Mouse (Mus musculus) CH12.LX (cell line): ENCODE results near the gene Mad1l1.

Experiments
- CTCF ChIP-seq, 2 experiments: IDR thresholded peaks in 1 of 2; conservative IDR thresholded peaks in 1 of 2; 2 replicates each; pipeline ENCODE4 v1.5.1; 2011 to 2012; ENCODE audit warnings: low read depth in 2 of 2, low read length in 2 of 2, improper control_type of control experiment in 1 of 2, inconsistent platforms in 1 of 2, mild to moderate bottlenecking in 1 of 2, moderate library complexity in 1 of 2
- E2F4 ChIP-seq: IDR thresholded peaks from 2 replicates; pipeline ENCODE4 v1.6.1; 2011; ENCODE audit warnings: low read depth, low read length, improper control_type of control experiment; ENCODE audit not compliant: insufficient replicate concordance
- EP300 ChIP-seq: IDR thresholded peaks from 2 replicates; pipeline ENCODE4 v1.6.1; 2011; ENCODE audit warnings: low read length, improper control_type of control experiment
- MEF2A ChIP-seq: IDR thresholded peaks from 2 replicates; pipeline ENCODE4 v1.6.1; 2014; ENCODE audit warnings: low read depth, mild to moderate bottlenecking, inconsistent platforms, low read length, improper control_type of control experiment, borderline replicate concordance

- TF ChIP-seq MEF2A (no peak), CTCF (conservative IDR thresholded peaks at IDR 0.05 in 1 of 2, IDR thresholded peaks at IDR 0.05 in 1 of 2; ENCODE audit: low read depth in 2 of 2, low read length in 2 of 2) (no peak), E2F4 (no peak), EP300 (no peak)
Observed at GRCm38 (mm10) chr5:140106051-140106450, 215.3 kb downstream of the Mad1l1 start.
